Mouse (Mus musculus): Measurements from ENCODE around the gene Cnbd2. TPM values are rescaled to one million over a fixed set of nuclear protein-coding genes. Genes with fewer than 3 reads are reported as not detected.

The Cnbd2 gene
- total RNA-seq, 2 experiments from 2014 or later = 0.38 TPM; not detected in 1

DNA sequence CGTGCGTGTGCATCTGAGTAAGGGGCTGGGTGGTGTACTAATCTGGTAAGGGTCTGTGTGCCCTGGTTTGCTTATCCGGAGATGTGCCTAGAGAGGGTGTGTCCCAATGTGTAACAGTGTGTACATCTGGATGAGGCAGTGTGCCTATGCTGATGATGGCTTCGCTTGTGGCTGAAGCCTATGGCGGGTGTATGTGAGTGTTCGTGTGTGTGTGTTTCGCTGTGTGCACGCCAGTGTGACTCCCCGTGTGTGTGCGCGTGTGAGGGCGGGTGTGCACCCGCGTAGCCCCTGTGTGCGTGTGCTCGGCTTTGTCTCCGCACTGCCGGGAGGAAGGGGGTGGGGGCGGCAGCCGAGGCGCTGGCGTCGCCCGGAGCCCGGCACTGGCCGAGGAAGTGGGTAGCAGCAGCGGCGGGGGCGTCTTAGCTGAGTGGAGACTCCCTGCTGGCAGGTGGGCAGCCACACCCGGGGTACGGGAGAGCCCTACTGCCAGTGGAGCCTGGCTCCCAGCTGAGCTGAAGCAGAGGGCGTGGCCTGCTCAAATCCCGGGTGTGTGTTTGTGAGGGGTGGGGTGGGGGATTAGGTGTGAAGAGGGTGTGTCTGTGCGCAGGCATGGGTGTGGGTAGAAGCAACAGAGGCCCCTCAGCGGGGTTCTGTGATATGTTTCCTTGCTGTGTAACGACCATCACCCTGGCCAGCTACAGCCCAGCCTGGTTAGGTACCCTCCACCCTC is 109.4 kb downstream of the Cnbd2 start:
- ATAC-seq (replicated peaks; ENCODE audit: low FRiP score, poor library complexity, severe bottlenecking) = no peak

DNA sequence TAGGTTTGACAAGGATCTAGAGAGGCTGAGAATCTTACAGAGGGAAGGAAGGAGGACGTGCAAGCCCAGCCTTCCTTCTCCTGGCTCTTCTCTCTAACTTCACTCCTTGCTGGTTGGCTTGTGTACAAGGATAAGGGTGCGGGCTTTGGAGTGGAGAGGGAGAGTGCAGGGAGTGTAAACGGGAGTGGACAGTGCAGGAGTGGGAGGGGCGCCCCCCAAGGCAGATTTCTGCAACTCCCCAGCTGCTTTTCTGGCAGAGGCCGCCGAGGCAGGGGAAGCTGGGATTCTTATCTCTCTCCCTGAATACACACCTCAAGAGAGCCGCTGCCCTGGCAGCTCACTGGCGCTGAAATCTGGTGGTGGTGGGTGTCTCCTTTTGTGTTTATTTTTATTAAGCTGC is 110.5 kb downstream of the Cnbd2 start:
- no peak for ATAC-seq (replicated peaks; ENCODE audit: low FRiP score, poor library complexity, severe bottlenecking)

DNA sequence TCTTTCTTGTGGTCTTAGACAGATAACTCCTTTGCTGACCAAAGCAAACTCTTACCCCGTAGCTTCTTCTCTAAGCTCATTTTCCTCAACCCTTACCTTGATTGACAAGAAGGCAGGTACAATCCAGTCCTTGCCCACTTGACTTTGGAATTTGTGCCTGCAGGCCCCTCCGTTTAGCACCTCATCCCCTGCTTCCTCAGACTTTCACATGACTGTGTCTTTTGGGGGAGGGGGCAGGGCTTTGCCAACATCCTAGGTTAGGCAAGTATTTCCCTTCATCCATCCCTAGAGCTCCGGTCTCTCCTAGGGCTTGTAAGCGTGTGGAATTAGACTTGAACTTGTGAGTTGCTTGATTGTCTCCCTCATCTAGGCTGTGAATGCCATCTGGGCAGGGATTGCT is 111.6 kb downstream of the Cnbd2 start:
- no peak for ATAC-seq (replicated peaks; ENCODE audit: low FRiP score, poor library complexity, severe bottlenecking)

Other genes with a start within 250 kb of the Cnbd2 start
- gene Spag4, start 247.1 kb upstream of the Cnbd2 start, total RNA-seq (2015; ENCODE audit: low replicate concordance) = not detected in 2 replicates
- gene Spag4, start 247.1 kb upstream of the Cnbd2 start, total RNA-seq (2017; ENCODE audit: low replicate concordance) = not detected in 2 replicates
- gene Cpne1, start 200.3 kb upstream of the Cnbd2 start, total RNA-seq (2015; ENCODE audit: low replicate concordance) = 13.2 and 13.6 TPM in 2 replicates
- gene Cpne1, start 200.3 kb upstream of the Cnbd2 start, total RNA-seq (2017; ENCODE audit: low replicate concordance) = 6.4 and 16.7 TPM in 2 replicates
- 21.1 and 22.7 TPM in 2 replicates for gene Rbm12, start 200.3 kb upstream of the Cnbd2 start, total RNA-seq (2015; ENCODE audit: low replicate concordance)
- 8.8 and 9.5 TPM in 2 replicates for gene Rbm12, start 200.3 kb upstream of the Cnbd2 start, total RNA-seq (2017; ENCODE audit: low replicate concordance)
- gene Gm28036, start 185.2 kb upstream of the Cnbd2 start, total RNA-seq (2015; ENCODE audit: low replicate concordance) = 0.42 and 15.8 TPM in 2 replicates
- gene Gm28036, start 185.2 kb upstream of the Cnbd2 start, total RNA-seq (2017; ENCODE audit: low replicate concordance) = 5.3 and 14.0 TPM in 2 replicates
- gene Romo1, start 168.3 kb upstream of the Cnbd2 start, total RNA-seq (2015; ENCODE audit: low replicate concordance) = 25.4 and 29.3 TPM in 2 replicates
- 12.7 TPM in 1 of 2 replicates, not detected in the other for gene Romo1, start 168.3 kb upstream of the Cnbd2 start, total RNA-seq (2017; ENCODE audit: low replicate concordance)
- gene Nfs1, start 168.1 kb upstream of the Cnbd2 start, total RNA-seq (2015; ENCODE audit: low replicate concordance) = 6.3 and 17.8 TPM in 2 replicates
- gene Nfs1, start 168.1 kb upstream of the Cnbd2 start, total RNA-seq (2017; ENCODE audit: low replicate concordance) = 12.8 and 13.7 TPM in 2 replicates
- gene Rbm39, start 132.1 kb upstream of the Cnbd2 start, total RNA-seq (2015; ENCODE audit: low replicate concordance) = 528 and 548 TPM in 2 replicates
- gene Rbm39, start 132.1 kb upstream of the Cnbd2 start, total RNA-seq (2017; ENCODE audit: low replicate concordance) = 550 and 778 TPM in 2 replicates
- gene Phf20, start 115.8 kb upstream of the Cnbd2 start, total RNA-seq (2015; ENCODE audit: low replicate concordance) = 12.7 and 13.6 TPM in 2 replicates
- 7.1 and 15.3 TPM in 2 replicates for gene Phf20, start 115.8 kb upstream of the Cnbd2 start, total RNA-seq (2017; ENCODE audit: low replicate concordance)
- gene Scand1, start 405 bp downstream of the Cnbd2 start, total RNA-seq (2015; ENCODE audit: low replicate concordance) = 2.3 TPM in 1 of 2 replicates, not detected in the other
- 1.9 and 16.4 TPM in 2 replicates for gene Scand1, start 405 bp downstream of the Cnbd2 start, total RNA-seq (2017; ENCODE audit: low replicate concordance)
- gene Epb41l1, start 108.6 kb downstream of the Cnbd2 start, total RNA-seq (2015; ENCODE audit: low replicate concordance) = under 0.01 and 2.5 TPM in 2 replicates
- gene Epb41l1, start 108.6 kb downstream of the Cnbd2 start, total RNA-seq (2017; ENCODE audit: low replicate concordance) = 0.34 and 0.84 TPM in 2 replicates
- 1.0 and 2.1 TPM in 2 replicates for gene Aar2, start 235.3 kb downstream of the Cnbd2 start, total RNA-seq (2015; ENCODE audit: low replicate concordance)
- gene Aar2, start 235.3 kb downstream of the Cnbd2 start, total RNA-seq (2017; ENCODE audit: low replicate concordance) = 3.5 and 7.2 TPM in 2 replicates